Mouse (Mus musculus) layer of hippocampus, adult 8-10 months (tissue): ENCODE data around the gene Nebl. TPM values are rescaled to one million over a fixed set of nuclear protein-coding genes. Genes with fewer than 3 reads are reported as not detected.
A peak's percentile ranks its signal among the peaks of the same experiment; 100 is the strongest.

ENCODE experiments used
- DNase-seq, 2 experiments: peaks; one replicate each; pipeline ENCODE4 v3.0.0; 2022; ENCODE audit warnings: low spot score in 2 of 2
- total RNA-seq, 4 experiments: library from RNA; stranded (reverse); gene quantifications; 2 replicates each; pipeline ENCODE4 v1.2.4; 2022

Gene Nebl
- total RNA-seq, 4 experiments from 2014 or later, result 128 to 142 (median 137) TPM

GRCm38 (mm10) chr2:17524205-17524978 is 206.9 kb downstream of the Nebl start:
- no peak for DNase-seq

GRCm38 (mm10) chr2:17523791-17524190 is 207.5 kb downstream of the Nebl start:
- DNase-seq, result no peak

GRCm38 (mm10) chr2:17515686-17516085 is 215.6 kb downstream of the Nebl start:
- no peak for DNase-seq

- DNase-seq, result no peak
Measured at GRCm38 (mm10) chr2:17514765-17515164, 216.5 kb downstream of the Nebl start.

GRCm38 (mm10) chr2:17509942-17510341 is 221.3 kb downstream of the Nebl start:
- no peak for DNase-seq

DNA sequence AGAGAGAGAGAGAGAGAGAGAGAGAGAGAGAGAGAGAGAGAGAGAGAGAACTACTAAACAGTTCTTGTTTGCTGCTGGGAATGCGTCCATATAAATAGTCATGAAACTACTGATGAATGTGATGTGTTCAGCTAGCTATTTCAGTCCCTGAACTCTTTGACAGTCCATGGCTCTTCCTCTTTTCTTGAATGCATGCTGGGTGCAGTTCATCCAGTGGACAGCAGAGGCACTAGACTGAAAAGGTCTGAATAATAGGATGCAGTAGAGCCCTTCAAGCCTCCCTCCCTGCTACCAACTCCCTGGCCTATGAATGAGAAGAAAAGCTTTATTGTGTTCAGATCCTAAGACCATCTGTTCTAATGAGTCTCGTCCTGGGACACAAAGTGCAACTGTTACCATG is 223.9 kb downstream of the Nebl start:
- no peak for DNase-seq

GRCm38 (mm10) chr2:17504115-17504774 is 227.0 kb downstream of the Nebl start:
- no peak for DNase-seq

DNA sequence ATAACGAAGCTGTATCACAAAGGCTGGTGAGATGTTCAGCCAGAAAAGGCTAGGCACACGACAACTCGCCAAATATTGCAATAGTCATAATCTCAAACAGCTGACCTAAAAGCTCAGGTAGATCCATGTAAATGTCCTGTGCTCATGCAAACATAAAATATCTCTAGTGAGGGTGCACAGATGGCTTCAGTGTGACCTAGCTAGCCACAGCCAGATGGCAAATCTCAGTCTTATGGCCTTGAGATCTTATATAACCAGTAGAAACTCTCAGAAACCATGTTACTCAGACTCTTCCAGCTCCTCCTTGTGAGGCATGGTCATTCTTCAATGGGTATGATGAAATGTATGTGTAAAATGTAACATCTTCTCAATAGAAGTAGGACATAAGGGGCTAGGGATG is 230.2 kb downstream of the Nebl start:
- no peak for DNase-seq

- no peak for DNase-seq
Measured at GRCm38 (mm10) chr2:17465517-17466174, 265.6 kb downstream of the Nebl start.

DNA sequence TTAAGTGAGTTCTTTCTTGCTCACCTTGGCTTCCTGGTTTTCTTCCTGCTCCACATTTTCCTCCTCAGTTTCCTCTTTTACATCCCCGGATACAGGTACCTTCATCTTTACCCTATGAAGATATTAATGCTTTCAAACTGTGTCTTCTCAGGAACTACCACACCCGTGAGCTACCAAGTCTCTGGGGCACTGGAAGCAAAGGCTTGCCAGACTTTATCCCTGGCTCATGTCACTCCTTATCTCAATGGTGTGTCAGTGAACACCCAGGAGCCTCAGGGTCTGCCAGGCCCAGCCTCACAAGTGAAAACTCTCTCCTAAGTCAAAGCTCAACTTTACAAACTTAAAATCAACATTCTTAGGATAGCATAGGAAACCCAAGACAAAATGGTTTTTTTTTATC is 270.8 kb downstream of the Nebl start:
- no peak for DNase-seq

DNA sequence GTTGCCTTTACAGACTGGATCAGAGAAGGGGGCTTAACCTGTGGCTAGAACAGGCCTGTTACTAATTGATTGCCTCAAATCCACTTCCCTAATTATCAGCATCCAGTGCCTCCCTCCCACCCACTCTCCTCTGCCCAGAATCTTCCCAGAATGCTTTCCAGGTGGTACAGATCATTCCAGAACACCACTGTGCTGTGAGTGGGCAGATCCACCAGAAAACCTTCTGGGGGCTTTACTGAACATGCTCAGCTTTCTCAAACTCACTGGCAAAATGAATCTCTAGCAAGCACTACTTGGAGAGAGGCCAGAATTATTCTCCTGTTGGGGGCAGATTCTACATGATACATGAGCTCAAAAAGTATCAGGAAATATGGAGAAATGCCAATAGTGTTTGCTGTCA is 277.6 kb downstream of the Nebl start:
- peak; percentile 54 to 75 for DNase-seq

DNA sequence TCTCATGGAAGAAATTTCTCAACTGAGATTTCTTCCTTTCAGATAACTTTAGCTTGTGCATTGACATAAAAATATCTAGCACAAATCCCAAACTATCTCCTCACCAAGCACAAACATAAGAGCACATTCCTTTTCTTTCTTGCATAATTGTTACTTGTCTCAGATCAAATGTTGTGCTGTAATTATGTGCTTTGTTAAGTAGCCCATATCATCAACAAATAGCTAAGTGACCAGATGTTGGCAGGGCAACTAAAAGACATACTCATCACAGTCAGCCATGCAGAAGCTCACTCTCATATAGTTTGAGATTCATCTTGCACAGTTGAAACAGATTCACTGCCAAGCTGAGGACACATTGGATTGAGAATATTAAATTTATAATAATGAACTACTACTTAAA is 282.9 kb downstream of the Nebl start:
- no peak for DNase-seq

DNA sequence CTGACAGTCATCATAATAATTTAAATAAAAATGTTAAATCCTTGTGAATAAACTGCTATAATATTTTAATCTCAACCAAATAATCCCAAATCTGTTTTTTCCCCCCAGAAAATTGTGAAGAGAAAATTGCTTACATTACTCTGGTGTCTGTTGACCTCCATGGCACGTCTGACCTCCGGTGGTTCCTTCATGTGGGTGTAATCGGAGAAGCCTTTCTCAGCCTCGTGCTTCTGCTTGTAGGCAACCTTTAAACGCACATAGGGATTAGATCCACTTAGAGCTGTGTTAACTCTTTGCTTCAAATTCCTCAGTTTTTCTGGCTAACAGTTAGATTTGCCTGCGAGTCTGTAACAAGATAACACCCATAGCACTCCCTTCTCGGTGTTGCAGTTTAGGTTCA is 287.7 kb downstream of the Nebl start:
- DNase-seq, result no peak

DNA sequence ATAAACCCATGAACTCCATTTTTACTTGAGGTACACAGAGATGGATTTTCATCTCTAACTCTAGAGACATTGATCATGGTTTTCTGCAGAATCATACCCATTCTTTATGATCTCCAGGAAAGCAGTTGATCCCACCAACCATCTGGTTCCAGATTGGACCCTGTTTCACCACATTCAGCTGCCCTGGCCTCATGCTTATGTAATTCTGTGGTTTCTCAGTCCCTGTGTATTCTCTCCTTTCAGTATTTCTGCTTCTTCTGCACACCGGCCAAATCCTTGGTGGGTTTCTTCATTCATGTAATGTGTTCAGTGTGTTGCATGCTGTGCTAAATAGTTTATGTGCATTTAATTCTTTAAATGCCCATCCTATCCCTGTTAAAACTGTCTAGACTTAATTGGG is 292.9 kb downstream of the Nebl start:
- no peak for DNase-seq

GRCm38 (mm10) chr2:17436739-17437440 is 294.4 kb downstream of the Nebl start:
- DNase-seq, result no peak

DNA sequence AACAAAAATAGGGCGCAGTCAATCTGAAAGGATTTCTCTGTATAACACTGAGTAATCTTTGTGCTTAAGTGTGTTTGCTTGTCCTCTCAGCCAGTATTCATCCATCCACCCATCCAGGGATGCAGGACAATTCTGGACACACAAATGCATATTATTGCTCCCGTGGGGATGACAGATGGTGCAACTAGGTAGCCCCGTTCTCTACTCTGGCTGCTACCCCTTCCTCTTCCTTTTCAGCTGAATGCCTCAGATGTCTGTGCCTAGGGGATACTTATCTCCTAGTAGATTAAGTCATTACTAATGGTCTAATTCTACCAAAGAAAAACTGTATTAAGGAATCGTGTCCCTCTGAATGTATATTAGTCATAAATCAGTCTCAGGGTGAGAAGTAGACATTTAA is 296.0 kb downstream of the Nebl start:
- DNase-seq, result no peak

GRCm38 (mm10) chr2:17429028-17429427 is 302.2 kb downstream of the Nebl start:
- no peak for DNase-seq

DNA sequence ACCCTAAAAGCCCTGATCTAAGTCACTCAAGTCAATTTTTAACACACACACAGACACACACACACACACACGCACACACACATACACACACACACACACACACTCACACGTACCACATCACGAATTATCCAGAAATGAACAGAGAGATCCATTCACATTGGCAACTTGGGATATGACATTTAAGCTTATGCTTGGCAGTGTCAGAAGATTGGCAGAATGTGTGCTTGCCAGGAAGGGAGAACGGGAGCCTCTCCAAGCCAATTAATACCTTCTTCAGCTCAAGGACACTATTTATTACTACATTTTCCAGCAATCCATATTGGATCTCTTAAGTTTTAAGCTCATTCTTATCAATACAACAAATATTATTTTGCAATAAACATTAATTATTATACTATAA is 303.1 kb downstream of the Nebl start:
- DNase-seq, result no peak

DNA sequence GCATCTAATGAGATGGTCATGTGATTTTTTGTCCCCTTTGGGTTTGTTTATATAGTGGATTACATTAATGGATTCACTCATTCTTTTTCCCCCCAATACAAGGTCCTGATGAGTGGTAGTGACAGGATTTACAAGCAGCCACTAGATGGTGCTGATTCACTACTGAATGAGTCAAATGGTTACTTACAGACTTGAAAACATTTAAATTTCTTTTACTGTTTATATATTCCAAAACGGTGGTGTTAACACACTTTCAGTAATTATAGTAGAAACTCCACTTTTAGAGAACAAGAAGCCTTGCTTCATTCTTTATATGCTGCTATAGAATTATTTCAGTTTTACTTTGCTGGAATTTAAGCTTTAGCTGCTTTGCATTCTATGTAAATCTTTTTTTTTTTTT is 308.3 kb downstream of the Nebl start:
- no peak for DNase-seq

- no peak for DNase-seq
Measured at GRCm38 (mm10) chr2:17415347-17415746, 315.9 kb downstream of the Nebl start.

DNA sequence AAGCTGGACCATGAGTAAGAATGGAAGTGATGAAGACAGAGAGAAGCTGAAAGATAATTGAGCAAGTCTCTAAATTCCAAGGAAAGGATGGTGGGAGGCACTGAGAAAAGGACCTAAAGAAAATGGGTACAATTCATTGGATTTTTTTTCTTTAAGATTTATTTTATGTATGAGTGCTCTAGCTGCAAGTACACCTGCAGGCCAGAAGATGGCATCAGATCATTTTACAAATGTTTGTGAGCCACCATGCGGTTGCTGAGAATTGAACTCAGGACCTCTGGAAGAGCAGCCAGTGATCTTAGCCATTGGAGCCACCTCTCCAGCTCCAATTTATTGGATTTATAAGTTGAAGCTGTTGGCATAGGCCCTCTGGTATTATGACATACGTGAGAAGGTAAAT is 316.9 kb downstream of the Nebl start:
- DNase-seq, result no peak
